Mouse (Mus musculus): ENCODE results near the gene Perp. TPM values are rescaled to one million over a fixed set of nuclear protein-coding genes. Genes with fewer than 3 reads are reported as not detected.

Gene Perp
- total and polyA plus RNA-seq, 3 experiments: 86.1 to 137 (median 105) TPM

GRCm38 (mm10) chr10:18894259-18895166 is 49.7 kb downstream of the Perp start:
- Histone ChIP-seq H3K27me3 (ENCODE audit: control insufficient read depth, insufficient read depth, low read length) (no peaks in the 10 kb centered on the region), H3K27ac (no peak overlapping the region), H3K79me2 (replicated peaks; ENCODE audit: control insufficient read depth, insufficient read depth, low read length) (no peaks in the 10 kb centered on the region), H3K4me3 (no peak overlapping the region), H3K36me3 (ENCODE audit: control insufficient read depth, insufficient read depth, low read length) (no peaks in the 10 kb centered on the region), H3K9ac (ENCODE audit: low read depth, low read length) (no peak overlapping the region), H3K4me1 (ENCODE audit: control insufficient read depth, insufficient read depth, low read length) (no peaks in the 10 kb centered on the region)
- 46% methylated on average over 5 of the region's 6 CpGs for WGBS
- no peak for TF ChIP-seq CTCF (IDR thresholded peaks at IDR 0.05)
- no peak for TF ChIP-seq EP300 (IDR thresholded peaks at IDR 0.05; ENCODE audit: insufficient read depth, low read depth, low read length)
- TF ChIP-seq POLR2A (IDR thresholded peaks at IDR 0.05; ENCODE audit: insufficient read depth, low read depth, low read length): no peak
- intact Hi-C loops (cut with DNase I): no loop called here
- no peak for DNase-seq

GRCm38 (mm10) chr10:18904108-18904507 is 59.3 kb downstream of the Perp start:
- TF ChIP-seq POLR2A (IDR thresholded peaks at IDR 0.05; ENCODE audit: insufficient read depth, low read depth, low read length): no peak
- peak; percentile 88 for TF ChIP-seq CTCF (IDR thresholded peaks at IDR 0.05)
- TF ChIP-seq EP300 (IDR thresholded peaks at IDR 0.05; ENCODE audit: insufficient read depth, low read depth, low read length): peak; percentile 63; the same call in 1 of the 2 replicates
- no peaks in the 10 kb centered on the region for H3K79me2 ChIP-seq (replicated peaks; ENCODE audit: control insufficient read depth, insufficient read depth, low read length)

More at GRCm38 (mm10) chr10:18904108-18904507, 59.3 kb downstream of the Perp start:
- no peak overlapping the region for H3K4me3 ChIP-seq
- H3K27ac ChIP-seq: no peak overlapping the region
- 13% methylated on average over 6 of the region's 6 CpGs for WGBS
- intact Hi-C loops (cut with DNase I): loop anchor here (1.0 kb wide), 2 partner anchors 67 to 144 kb away; no protein-coding TSS in a partner anchor
- DNase-seq: peak; percentile 10 to 54
- H3K27me3 ChIP-seq (ENCODE audit: control insufficient read depth, insufficient read depth, low read length): no peaks in the 10 kb centered on the region
- no peak overlapping the region for H3K9ac ChIP-seq (ENCODE audit: low read depth, low read length)
- no peaks in the 10 kb centered on the region for H3K36me3 ChIP-seq (ENCODE audit: control insufficient read depth, insufficient read depth, low read length)
- no peaks in the 10 kb centered on the region for H3K4me1 ChIP-seq (ENCODE audit: control insufficient read depth, insufficient read depth, low read length)

Other genes with a start within 250 kb of the Perp start
- under 1 TPM; 0.18 to 0.20 TPM for gene Arfgef3, start 101.1 kb upstream of the Perp start, total RNA-seq (2021)
- 0.12 and 0.18 TPM in 2 replicates for gene Arfgef3, start 101.1 kb upstream of the Perp start, polyA plus RNA-seq (2012; rRNA removed)
- gene Gm4922, start 58.2 kb upstream of the Perp start, total RNA-seq (2021): not detected
- gene Gm4922, start 58.2 kb upstream of the Perp start, polyA plus RNA-seq (2012; rRNA removed): 0.06 TPM in 1 of 2 replicates, not detected in the other
- gene Tnfaip3, start 170.6 kb downstream of the Perp start, total RNA-seq (2021): 1 to 10 TPM; 2.0 to 2.1 TPM
- 1.5 and 2.4 TPM in 2 replicates for gene Tnfaip3, start 170.6 kb downstream of the Perp start, polyA plus RNA-seq (2012; rRNA removed)

Data from heart, adult 2 months (tissue).